Mouse (Mus musculus) kidney, postnatal 4 days (tissue): ENCODE measurements around the gene Il17rd.

Experiments
- DNase-seq, 2 experiments: peaks; one replicate each; pipeline ENCODE4 v3.0.0; 2021; ENCODE audit warnings: mixed read lengths in 2 of 2

Gene Il17rd

DNA sequence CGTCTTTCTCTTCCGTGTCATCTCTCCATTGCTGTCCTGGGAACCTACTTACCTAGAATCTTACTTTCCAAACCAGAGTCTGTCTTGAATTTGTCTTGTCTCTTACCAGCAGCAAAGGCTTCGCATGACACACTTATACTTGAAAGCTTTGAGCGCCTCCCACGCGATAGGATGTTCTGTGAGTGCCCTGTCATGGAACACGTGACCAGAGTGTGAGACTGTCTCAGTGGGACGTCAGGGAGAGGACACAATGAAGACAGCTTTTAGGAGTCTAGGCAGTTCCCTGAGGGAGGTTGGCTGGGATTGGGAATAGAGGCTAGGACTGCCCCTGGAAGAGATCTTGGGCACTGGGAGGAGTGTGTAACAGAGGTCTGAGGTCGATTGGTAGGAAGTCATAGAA is 57.4 kb downstream of the Il17rd start:
- DNase-seq = no peak

DNA sequence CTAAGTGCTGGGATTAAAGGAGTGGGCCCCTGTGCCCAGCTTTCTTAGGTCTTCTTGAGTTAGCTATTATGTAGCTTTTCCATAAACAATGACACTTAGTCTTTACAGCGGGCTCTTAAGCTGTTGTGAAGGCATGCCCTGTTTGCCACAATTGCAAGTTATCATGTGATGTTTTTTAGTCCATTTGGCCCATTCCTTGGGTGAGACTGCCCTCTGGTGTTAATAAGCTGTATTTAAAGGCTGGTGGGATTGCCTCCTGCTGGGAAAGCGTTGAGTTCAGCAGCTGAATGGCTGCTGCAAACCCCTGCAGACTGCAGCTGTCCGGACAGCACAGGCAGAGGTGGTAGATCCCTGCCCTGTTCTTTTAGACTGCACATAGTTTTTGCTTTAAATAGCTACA is 58.0 kb downstream of the Il17rd start:
- DNase-seq = peak; percentile 69 to 74

DNA sequence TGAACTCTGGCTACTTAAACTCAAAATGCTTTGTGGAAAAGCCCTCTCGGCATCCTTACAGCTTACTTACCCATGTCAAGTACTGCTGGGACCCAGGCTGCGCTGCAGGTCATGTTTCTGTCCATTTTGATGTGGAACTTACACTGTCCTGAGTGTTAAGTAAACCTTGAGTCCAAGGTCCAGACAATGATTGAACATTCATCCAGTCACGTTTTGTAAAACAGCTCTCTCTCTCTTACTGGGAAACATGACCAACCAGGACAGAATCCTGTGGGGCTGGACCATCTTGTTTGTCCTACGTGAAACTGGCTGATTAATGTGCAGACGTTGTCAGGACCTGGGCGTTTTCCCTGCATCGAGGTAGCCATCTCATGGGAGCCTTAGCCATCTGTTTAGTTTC is 63.0 kb downstream of the Il17rd start:
- no peak for DNase-seq

DNA sequence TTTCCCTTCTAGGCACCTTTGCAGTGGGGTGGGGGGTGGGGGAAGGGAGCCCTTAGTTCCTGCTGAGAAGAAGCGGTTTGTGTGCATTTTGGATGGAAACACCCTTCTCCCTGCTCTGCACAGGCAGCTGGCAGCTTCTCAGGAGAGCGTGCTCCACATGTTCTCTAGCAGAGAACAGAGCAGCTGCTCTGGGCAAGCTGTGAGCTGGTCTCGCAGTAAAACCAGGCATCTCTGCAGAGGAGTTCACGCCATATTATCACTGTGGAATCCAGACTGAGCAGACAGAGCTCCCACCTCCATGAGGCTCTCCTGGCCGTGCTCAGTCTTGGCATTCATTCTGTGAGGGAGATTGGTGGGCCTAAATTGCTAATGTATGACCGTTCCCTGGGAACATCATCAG is 64.0 kb downstream of the Il17rd start:
- no peak for DNase-seq

DNA sequence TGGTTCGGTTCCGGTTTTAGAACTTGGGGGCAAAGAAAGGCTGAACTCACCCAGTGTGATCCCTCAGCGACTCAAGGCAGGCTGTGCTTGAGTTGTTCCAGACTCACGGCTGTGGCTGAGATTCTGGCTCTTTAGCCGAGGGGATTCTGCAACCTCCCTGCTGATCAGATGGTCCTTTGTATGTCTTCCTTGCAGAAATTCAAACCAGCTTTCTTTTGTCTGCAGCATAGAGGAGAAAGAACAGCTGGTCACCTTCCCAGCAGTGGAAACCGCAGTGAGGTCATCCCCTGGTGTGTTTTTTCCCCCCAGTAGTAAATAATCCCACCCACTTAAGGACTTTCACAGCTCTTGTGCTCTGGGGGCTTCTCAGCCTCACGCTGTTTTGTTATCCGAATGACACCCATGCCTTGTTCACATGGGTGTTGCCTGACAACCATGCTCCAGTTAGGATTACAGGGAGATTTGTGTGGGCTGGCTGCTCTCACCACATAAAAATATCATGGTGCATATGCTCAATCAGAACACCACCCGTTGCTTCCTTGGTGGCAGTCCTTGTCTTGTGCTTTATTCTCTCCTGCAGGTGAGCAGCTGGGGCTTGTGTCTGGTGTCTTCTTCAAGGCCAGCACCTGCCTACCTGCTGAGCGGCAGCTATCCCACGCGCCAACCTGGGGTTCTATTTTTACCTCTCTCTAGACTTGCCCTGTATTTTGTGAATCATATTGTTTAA is 67.2 kb downstream of the Il17rd start:
- peak in 1 of 2 experiments; percentile 18 for DNase-seq

DNA sequence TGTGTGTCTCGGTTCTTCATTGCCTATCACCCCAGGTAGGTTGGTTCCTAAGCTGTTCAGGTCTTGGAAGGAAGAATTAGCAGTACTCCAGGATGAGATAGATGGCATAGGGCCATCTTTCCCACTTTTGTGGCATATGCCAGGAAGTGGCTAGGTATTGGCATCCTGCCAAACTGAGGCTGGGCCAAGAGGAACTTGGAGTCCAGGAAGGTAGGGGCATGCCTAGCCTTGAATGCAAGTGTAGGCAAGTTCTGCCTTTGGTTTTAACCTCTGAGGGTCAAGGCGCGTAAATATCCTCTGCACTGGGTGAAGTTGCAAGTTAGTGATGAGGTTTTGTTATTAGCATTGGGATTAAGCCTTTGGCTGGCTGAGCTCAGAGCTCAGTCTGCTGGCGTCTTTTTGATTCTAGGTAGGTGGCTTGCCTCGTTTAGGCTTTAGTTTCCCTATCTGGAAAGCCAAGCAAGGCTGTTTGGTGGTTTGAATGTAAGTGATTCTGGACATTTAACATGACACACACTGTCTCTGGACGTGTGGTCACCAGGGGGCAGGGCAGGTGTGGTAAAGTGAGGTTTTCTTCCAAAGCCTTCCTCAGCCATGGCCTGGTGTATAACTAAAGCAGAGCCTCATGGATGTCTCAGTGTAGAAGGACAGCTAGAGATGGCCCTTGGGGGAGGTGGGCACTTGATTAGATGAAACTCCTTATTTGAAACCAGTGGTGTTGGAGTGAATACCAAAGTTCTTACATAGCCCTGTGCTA is 70.2 kb downstream of the Il17rd start:
- peak; percentile 55 to 71 for DNase-seq

DNA sequence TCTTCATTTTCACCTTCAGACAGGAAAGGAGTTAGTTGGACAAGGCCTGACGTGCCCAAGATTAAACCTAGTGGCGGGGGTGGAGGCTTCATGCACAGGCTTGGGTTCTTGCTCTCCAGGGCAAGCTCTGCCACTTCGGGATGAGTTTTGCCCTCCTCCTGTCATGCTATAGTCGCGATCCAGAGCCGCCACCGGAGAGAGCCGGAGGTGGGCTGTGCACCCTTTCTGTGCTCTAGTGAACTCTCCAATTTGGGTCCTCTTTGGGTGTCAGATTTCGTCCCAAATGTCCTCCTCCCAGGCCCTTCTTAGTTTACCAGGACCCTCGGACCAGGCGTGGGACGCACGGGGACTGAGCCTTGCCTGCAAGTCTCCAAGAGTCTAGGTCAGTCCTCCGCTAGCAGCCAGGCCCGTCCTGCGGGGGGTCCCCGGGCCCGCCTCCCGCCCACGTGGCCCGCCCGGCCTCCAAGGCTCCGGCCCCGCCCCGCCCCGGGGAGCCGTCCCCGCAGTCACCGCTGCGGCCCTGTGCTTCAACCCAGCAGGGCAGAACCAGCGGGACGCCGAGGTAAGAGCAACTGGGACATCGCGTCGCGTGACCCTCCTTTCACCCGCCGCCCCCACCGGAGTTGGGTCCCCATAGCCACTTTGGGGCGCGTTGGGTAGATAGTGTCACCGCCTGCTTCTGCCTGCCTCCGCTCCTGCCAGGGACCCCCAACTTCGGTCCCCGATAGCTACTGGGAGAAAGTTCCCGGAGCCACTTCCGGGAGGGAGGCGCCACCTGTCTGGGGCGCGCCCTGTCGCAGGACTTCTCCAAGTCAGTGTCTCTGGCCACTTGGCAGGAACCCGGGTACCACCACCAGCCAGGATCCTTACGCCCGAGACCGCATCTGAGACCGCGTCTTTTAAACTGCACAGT is 75.9 kb downstream of the Il17rd start, which contains the start of gene Arhgef3:
Gene Arhgef3 (plus strand): TSS at position 538 of the 913 bp plus-strand sequence.
- peak; percentile 79 to 86 for DNase-seq

DNA sequence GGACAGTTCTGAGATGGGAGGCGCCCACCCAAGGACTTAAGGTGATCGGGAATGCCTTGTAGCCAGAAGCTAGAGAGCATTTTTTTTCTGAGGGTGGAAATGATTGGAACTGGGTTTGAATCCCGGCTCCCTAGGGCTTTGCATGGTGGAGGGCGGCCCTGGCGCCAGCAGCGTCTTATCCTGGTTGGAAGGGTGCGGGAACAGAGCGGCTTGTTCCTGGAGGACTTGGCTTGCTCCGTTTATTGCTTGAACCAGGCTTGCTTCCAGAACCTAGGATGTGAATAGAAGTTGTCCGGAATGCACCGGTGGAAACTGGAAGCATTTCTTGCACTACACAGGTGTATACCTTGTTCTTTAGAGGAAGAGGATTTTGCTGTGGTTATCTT is 76.5 kb downstream of the Il17rd start:
- peak in 1 of 2 experiments; percentile 27 for DNase-seq

DNA sequence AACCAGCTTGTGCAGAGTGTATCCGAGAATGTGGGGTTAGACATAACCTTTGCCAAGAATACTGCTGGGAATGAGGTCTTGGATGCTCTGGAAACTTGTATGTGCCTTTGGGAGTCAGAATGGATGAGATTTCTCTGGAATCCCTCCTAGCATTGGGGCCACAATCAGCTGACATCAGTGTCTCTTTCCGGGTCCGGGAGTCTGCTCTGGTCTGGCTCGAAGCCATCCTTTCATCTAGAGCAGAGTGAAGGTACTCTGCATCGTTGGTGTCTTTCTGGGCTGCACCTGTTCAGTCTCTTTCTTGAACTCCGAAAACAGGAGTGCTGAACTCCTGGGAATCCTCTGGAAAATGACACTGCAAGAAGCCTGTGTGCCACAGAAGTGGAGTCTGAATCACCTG is 77.2 kb downstream of the Il17rd start:
- no peak for DNase-seq

DNA sequence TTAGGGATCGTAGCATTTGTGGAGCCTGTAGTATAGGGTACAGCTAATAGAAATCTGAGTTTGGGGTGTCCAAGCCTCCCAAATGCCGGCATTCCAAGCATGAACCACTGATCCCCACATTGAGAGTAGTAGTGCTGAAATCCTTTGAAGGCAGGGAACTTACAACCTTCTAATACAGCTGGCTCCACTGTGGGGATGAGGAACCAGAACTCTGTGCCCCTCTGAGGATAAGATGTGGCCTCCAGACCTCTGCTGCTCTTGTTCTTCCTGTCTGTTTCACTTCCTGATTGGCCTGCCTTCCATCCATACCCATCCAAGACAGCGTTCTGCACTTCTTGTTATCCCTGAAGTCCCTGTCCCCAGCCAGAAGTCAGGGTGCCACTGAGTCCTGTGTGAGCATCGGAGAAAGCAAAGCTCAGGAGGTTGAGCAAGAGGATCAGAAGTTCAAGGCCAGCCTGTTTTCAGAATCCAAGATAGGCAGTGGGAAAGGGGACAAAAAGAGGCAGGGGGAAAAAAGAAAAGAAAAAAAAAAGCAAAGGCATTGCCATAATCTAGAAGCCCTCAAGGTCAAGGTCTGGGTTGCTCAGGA is 77.9 kb downstream of the Il17rd start:
- DNase-seq = no peak

DNA sequence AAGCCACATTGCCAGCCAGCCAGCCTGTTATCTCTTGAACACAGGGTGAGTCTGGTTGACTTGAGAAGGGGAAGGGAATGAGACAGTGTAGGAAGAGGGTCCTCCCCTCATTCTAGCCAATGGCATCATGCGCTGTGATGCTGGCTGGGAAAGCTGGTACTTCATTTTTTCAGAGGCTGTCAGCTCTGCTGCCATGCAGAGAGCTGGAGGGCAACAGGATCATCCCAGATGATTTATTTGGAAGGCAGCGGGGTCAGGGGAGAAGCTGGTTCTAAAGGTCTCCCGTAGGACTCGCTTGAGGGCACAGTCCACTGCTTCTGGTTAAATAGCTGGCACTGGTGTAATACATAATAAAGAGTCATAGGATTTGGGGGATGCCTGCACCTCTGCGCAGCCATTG is 79.8 kb downstream of the Il17rd start:
- DNase-seq = no peak

DNA sequence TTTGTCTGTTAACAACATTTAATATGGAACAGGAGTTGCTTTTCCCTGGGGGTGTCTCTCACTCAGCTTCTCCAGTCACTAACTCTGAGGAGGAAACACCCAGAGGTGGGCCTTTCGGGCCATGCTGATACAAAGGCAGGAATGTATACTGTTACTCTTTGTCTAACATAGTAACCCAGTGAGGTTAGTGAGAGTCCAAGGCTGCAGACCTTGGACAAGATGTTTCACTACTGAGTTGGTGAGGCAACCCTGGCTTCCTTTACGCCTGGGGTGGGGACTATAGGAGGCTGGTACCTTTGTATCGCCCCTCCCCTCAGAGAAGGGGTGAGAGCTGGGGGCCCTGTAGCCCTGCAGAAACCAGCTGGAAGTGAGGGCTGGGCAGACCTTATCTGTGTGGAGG is 83.9 kb downstream of the Il17rd start:
- DNase-seq = no peak

DNA sequence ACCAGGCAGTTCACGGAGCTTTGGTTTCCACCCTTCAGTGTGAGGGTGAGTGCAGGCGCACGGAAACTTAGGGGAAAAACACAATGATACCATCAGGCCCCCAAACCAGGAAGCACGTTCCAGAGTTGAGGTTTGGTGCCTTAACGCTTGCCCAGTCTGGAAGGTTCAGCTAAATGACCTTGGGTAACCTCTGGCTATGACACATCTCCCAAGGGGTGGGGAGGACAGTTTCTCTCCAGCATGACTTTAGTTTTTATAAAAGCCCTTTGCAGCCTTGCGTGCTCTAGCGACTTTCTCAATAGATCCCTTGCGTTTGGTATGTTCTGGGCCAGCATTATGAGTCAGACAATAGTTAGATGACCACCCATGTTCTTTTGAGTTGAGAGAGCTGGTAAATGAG is 84.8 kb downstream of the Il17rd start:
- DNase-seq = no peak

DNA sequence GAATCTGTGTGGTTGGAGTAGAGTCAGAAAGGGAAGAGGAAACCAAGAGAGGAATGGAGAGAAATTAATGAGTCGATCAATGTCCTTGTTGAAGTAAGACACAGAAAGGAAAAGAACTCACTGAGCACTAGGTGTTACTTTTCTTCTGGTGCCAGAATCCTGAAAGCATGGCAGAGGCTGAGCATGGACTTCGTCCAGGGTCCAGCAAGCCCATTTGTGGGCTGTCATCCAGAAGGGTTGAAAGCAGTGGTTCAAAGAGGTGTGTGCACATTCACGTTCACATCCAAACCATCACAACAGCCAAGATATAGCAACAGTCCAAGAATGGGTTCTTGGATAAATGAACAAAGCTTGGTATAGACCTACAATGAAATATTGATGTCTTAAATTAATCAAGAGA is 91.3 kb downstream of the Il17rd start:
- no peak for DNase-seq

DNA sequence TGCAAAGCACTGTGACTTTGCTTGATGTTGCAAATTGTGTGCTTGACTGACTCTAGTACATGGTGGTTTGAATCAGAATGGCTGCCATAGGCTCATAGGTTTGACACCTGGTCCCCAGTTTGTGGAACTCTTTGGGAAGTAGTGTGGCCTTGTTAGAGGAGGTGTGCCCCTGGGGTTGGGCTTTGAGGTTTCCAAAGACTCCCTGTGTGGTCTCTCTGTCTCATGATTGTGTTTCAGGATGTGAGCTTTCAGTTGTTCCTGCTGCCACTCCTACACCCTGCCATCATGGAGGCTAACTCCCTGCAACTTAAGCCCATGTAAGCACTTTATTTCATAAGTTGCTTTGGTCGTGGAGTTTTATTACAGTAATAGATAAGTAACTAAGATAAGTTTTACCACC is 91.9 kb downstream of the Il17rd start:
- no peak for DNase-seq

DNA sequence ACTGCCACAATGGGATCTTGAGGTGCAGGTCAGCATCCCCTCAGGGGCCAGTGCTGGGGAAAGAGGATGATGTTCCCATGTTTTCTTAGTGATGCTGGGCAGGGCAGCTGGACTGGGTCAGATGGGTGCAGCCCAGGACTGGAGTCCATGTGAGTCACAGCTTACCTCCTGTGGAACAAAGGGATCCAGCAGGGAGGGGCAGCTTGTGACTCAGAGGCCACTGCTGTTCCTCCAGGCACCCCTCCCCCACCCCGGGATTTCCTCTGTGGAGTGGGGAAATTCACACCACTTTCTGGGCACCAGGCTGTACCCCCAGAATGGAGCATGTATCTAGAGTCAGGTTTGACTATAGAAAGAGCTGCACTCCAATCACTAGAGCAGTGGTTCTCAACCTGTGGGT is 92.8 kb downstream of the Il17rd start:
- DNase-seq = no peak

DNA sequence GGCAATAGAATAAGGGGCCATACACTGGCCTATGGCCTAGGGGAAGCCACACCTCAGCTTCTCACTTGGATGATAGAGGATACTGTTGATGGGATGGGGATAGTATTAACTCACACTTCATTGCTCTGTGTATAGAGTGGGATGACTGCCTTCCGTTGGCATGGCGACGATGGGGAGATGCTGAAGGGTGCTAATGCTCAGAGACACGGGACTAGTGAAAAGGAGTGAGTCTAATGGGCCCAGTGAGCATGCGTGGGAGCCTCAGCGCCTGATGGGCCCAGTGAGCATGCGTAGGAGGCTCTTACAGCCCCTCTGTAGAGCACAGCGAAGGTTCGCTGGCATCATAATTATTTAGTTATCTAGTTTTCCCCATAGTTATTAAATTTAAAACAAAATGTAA is 100.2 kb downstream of the Il17rd start:
- DNase-seq = peak; percentile 30 to 56

DNA sequence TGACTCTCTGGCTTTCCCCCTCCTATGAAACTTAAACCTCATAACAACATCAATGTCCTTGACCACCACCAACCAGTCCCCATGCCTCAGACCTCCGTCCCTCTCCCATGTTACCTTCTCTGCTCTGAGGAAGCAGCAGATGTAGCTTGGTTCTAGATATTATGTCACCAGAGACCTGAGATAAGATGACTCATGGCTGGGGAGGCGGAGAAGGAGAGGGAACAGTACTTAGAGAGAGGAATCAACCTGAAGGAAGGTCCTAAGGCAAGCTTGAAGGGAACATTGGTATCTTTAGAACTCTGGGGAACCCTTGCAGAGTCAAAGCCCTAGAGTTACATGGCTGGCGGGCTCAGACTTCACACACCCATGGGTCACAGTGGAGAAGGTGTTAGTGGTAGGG is 101.2 kb downstream of the Il17rd start:
- no peak for DNase-seq

DNA sequence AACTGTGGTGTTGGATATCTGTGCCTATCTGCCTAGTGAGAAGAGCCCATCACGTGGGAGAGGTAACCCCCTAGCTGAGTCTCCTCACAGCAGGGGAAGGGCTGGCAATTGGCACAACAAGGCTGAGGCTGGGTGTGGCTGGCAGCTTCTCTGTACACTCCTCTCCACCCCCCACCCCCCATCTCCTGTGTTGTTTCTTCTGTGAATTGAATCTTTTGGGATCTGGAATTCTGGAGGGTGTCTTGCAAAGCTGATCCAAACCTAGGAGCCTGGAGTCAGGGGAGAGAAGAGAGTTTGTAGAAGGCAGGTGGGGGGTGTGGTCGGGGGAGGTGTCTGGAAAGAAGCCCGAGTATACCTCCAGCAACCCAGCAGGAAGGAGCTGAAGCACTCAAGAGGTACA is 102.7 kb downstream of the Il17rd start:
- DNase-seq = no peak

DNA sequence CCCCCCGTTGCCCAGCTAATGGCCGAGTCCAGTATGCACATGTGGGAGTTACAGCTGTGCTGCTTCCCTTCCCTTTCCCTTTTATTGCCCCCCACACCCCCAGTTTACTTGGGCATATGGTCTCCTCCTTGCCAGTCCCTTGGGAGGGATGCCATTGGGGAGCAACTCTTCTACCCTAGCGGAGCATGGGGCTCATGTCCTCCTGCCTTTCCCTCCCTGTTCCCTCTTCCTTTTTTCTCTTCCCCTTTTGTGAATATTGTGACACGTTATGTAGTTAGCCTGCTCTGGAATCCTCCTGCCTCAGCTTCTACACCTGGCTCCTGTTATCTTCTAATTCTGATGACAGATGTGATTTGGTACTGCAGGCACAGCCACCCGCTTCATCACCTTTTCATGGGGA is 103.9 kb downstream of the Il17rd start:
- DNase-seq = no peak

DNA sequence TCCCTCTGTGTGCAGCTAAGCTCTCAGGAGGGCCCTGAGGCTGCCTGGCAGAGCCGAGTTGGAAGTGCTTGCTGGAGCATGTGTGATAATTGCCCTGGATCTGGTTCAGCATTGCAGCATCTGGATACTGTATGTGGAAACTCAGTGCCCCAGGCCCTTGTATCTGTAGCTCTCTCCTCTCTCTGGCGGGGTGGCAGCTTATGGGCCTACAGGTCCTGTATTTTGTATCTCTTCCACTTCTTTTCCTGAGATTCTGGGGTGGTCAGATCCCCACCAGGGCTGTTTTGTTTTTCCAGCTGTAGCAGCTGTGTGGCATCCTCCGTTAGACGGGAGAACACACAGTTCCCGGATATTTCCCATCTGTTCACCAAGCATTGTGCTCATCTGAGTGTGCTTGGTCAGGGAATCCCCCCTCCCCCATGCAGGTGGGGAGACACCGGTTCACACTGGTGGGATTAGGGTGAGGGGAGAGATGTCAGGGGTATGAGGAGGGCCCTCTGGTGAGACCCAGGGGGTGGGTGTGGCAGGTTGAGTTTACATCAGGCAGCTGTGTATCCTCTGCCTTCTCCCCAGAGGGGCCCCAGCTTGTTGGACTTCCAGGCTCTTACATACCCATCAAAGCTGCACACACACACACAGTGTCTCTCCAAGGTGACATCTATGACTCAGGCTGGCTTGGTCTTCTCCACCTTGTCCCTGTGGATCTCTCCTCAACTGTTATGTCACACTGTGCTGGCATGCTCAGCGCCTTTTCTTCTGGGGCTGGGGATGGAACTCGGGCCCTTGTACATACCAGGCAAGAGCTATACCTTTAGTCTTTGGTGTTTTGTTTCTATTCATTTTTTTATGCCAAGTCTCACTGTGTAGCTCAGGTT is 106.7 kb downstream of the Il17rd start:
- DNase-seq = peak in 1 of 2 experiments; percentile 34

DNA sequence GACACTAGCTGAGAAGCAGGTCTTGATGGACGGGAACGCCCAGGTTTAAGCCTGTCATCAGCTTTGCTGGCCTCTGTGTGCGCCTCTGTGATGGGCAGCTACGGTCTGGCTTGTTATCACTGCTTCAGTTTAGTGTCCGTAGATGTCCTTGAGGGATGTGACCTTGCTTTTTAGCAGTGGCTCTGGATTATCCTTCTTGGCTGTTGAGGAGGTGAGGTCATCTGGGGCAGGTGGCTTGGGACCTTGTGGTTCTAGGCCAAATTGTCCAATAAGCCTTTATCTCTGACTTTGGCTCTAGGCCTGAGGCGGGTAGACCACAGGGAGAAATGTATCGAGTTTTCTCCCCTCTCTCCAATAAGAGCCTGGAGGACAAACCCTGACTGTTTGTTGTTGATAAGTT is 109.0 kb downstream of the Il17rd start:
- DNase-seq = no peak
